Mouse (Mus musculus) kidney, embryonic 14.5 days (tissue): Measurements from ENCODE around the gene Uhrf1. TPM values are rescaled to one million over a fixed set of nuclear protein-coding genes. Genes with fewer than 3 reads are reported as not detected.
A peak's percentile ranks its signal among the peaks of the same experiment; 100 is the strongest.
"Not testable (repeated sequence)": the region's sequence is repeated elsewhere in the genome, so short reads cannot be mapped to it uniquely, and the experiment has no call there.

Source experiments
- ATAC-seq: fragments of 200-750 bp; cut with Nextera tagmentation; 2 replicates; pipeline ENCODE4 v1.8.0; 2017; ENCODE audit warnings: moderate number of reproducible peaks, mild to moderate bottlenecking, moderate TSS enrichment, moderate library complexity; ENCODE audit not compliant: low FRiP score, low TSS enrichment
- H3K27ac ChIP-seq: fragments of 300-500 bp; sonication (generic); 2 replicates; pipeline ENCODE4 v1.5.1; 2014; ENCODE audit warnings: low read depth, mild to moderate bottlenecking, low read length, moderate library complexity, mixed read lengths
- H3K27me3 ChIP-seq: fragments of 300-500 bp; sonication (generic); 2 replicates; pipeline ENCODE4 v1.6.1; 2014; ENCODE audit warnings: mild to moderate bottlenecking, low read length; ENCODE audit not compliant: control insufficient read depth, insufficient read depth
- H3K36me3 ChIP-seq: fragments of 300-500 bp; sonication (generic); 2 replicates; pipeline ENCODE4 v1.6.1; 2014; ENCODE audit warnings: low read length, mixed read lengths; ENCODE audit not compliant: control insufficient read depth, insufficient read depth
- H3K4me1 ChIP-seq: fragments of 300-500 bp; sonication (generic); 2 replicates; pipeline ENCODE4 v1.6.1; 2014; ENCODE audit warnings: low read length, mixed read lengths; ENCODE audit not compliant: control insufficient read depth, insufficient read depth
- H3K4me2 ChIP-seq: fragments of 300-500 bp; sonication (generic); replicated peaks from 2 replicates; pipeline ENCODE4 v1.6.1; 2014; ENCODE audit warnings: low read depth, mild to moderate bottlenecking, low read length
- H3K4me3 ChIP-seq: fragments of 300-500 bp; sonication (generic); 2 replicates; pipeline ENCODE4 v1.5.1; 2014; ENCODE audit warnings: mild to moderate bottlenecking, low read length
- H3K9ac ChIP-seq: fragments of 300-500 bp; sonication (generic); 2 replicates; pipeline ENCODE4 v1.6.1; 2014; ENCODE audit warnings: low read depth, mild to moderate bottlenecking, low read length, moderate library complexity
- H3K9me3 ChIP-seq: fragments of 300-500 bp; sonication (generic); 2 replicates; pipeline ENCODE4 v1.6.1; 2016; ENCODE audit warnings: low read length; ENCODE audit not compliant: control insufficient read depth
- WGBS: fragments of 180-500 bp; shearing (Covaris S2); extraction: QIAGEN DNeasy Blood & Tissue Kit; methylation state at CpG from one replicate; pipeline ENCODE4 v1.1.7; 2014; 5-methylcytosine and 5-hydroxymethylcytosine counted together
- polyA plus RNA-seq: library from polyadenylated mRNA; unstranded; fragments of >200 nt; fragmentation: Nextera tagmentation; extraction: Ambion mirVana; gene quantifications from 2 replicates; pipeline ENCODE4 v1.2.1, GENCODE M21; 2014

Gene Uhrf1
- polyA plus RNA-seq = 104 and 143 TPM in 2 replicates

- Histone ChIP-seq H3K4me3 (peak within 1 kb of the TSS; percentile 74), H3K27ac (peak within 1 kb of the TSS; percentile 98), H3K4me1 (peaks cover 27% of the 10 kb centered on the region), H3K9ac (peak within 1 kb of the TSS; percentile 83), H3K36me3 (peaks cover 22% of the 10 kb centered on the region), H3K9me3 (no peaks in the 10 kb centered on the region), H3K4me2 (peak within 1 kb of the TSS; percentile 95), H3K27me3 (no peaks in the 10 kb centered on the region)
- under 1% methylated on average over 43 of the region's 43 CpGs for WGBS
- peak; percentile 89 for ATAC-seq
These were observed at the start of gene Uhrf1 for GRCm38 (mm10) chr17:56303160-56303846. TSS of gene Uhrf1 (plus strand) at chr17:56303321.

GRCm38 (mm10) chr17:56254695-56255094 lies 48.4 kb upstream of the Uhrf1 start:
- 92% methylated on average over 4 of the region's 4 CpGs for WGBS
- ATAC-seq = no peak; the same call in 1 of the 2 replicates
- peaks cover 11% of the 10 kb centered on the region for H3K36me3 ChIP-seq

GRCm38 (mm10) chr17:56255429-56255828 lies 47.7 kb upstream of the Uhrf1 start:
- Histone ChIP-seq H3K4me2 (peak overlapping the region; percentile 80), H3K4me3 (peak overlapping the region; percentile 11; the same call in 1 of the 2 replicates)
- no peak; the same call in 1 of the 2 replicates for ATAC-seq

More at GRCm38 (mm10) chr17:56254695-56255094, 48.4 kb upstream of the Uhrf1 start:
- Histone ChIP-seq H3K27ac (no peak overlapping the region), H3K4me3 (no peak overlapping the region), H3K4me2 (no peak overlapping the region), H3K9me3 (no peaks in the 10 kb centered on the region), H3K4me1 (peaks cover 13% of the 10 kb centered on the region; the same call in 1 of the 2 replicates), H3K9ac (no peak overlapping the region), H3K27me3 (no peaks in the 10 kb centered on the region)

GRCm38 (mm10) chr17:56255863-56256238 lies 47.3 kb upstream of the Uhrf1 start:
- peak; percentile 93 for ATAC-seq
- no peaks in the 10 kb centered on the region for H3K27me3 ChIP-seq
- under 1% methylated on average over 32 of the region's 32 CpGs for WGBS
- peaks cover 23% of the 10 kb centered on the region for H3K36me3 ChIP-seq
- H3K4me2 ChIP-seq = peak overlapping the region; percentile 80
- H3K4me1 ChIP-seq = peaks cover 20% of the 10 kb centered on the region; the same call in 1 of the 2 replicates
- H3K27ac ChIP-seq = peak overlapping the region; percentile 90
- H3K9me3 ChIP-seq = no peaks in the 10 kb centered on the region
- peak overlapping the region; percentile 56; the same call in 1 of the 2 replicates for H3K9ac ChIP-seq
- H3K4me3 ChIP-seq = peak overlapping the region; percentile 66

More at GRCm38 (mm10) chr17:56255429-56255828, 47.7 kb upstream of the Uhrf1 start:
- Histone ChIP-seq H3K4me1 (peaks cover 20% of the 10 kb centered on the region; the same call in 1 of the 2 replicates), H3K36me3 (peaks cover 18% of the 10 kb centered on the region), H3K9me3 (no peaks in the 10 kb centered on the region), H3K9ac (0 out of 2 replicates have a peak overlapping the region, but pooled peaks have one; percentile 56), H3K27me3 (no peaks in the 10 kb centered on the region), H3K27ac (peak overlapping the region; percentile 72)
- WGBS = 21% methylated on average over 9 of the region's 9 CpGs

GRCm38 (mm10) chr17:56256239-56256881 lies 46.8 kb upstream of the Uhrf1 start, which contains the start of gene Fem1a:
TSS of gene Fem1a (plus strand) at chr17:56256810.
- WGBS = under 1% methylated on average over 28 of the region's 28 CpGs
- ATAC-seq = peak; percentile 91
- Histone ChIP-seq H3K27me3 (no peaks in the 10 kb centered on the region), H3K4me1 (peaks cover 20% of the 10 kb centered on the region; the same call in 1 of the 2 replicates), H3K4me3 (peak within 1 kb of the TSS; percentile 66), H3K27ac (peak within 1 kb of the TSS; percentile 90), H3K9ac (peak within 1 kb of the TSS; percentile 67), H3K4me2 (peak within 1 kb of the TSS; percentile 92), H3K9me3 (no peaks in the 10 kb centered on the region), H3K36me3 (peaks cover 26% of the 10 kb centered on the region)

- Histone ChIP-seq H3K4me1 (peaks cover 20% of the 10 kb centered on the region; the same call in 1 of the 2 replicates), H3K9ac (peak overlapping the region; percentile 67), H3K4me3 (peak overlapping the region; percentile 66), H3K27ac (no peak overlapping the region; the same call in 1 of the 2 replicates), H3K36me3 (peaks cover 35% of the 10 kb centered on the region), H3K27me3 (no peaks in the 10 kb centered on the region), H3K4me2 (peak overlapping the region; percentile 92), H3K9me3 (no peaks in the 10 kb centered on the region)
- ATAC-seq = no peak
- 8% methylated on average over 49 of the region's 58 CpGs for WGBS
These were observed 45.8 kb upstream of the Uhrf1 start for GRCm38 (mm10) chr17:56257181-56257894.

- not testable (repeated sequence) for H3K4me2 ChIP-seq, H3K27ac ChIP-seq, H3K27me3 ChIP-seq, H3K9ac ChIP-seq, H3K9me3 ChIP-seq, ATAC-seq, H3K4me3 ChIP-seq
- Histone ChIP-seq H3K4me1 (peaks cover 20% of the 10 kb centered on the region; the same call in 1 of the 2 replicates), H3K36me3 (peaks cover 45% of the 10 kb centered on the region)
- 93% methylated on average over 19 of the region's 19 CpGs for WGBS
These were observed 44.9 kb upstream of the Uhrf1 start for GRCm38 (mm10) chr17:56258269-56258668.

GRCm38 (mm10) chr17:56258812-56259211 lies 44.3 kb upstream of the Uhrf1 start:
- ATAC-seq, H3K4me2 ChIP-seq, H3K27me3 ChIP-seq, H3K9ac ChIP-seq, H3K4me3 ChIP-seq, H3K9me3 ChIP-seq, H3K27ac ChIP-seq: not testable (repeated sequence)
- WGBS = 63% methylated on average over 2 of the region's 2 CpGs
- Histone ChIP-seq H3K36me3 (peaks cover 45% of the 10 kb centered on the region), H3K4me1 (peaks cover 20% of the 10 kb centered on the region; the same call in 1 of the 2 replicates)
